Mouse (Mus musculus): Measurements from ENCODE around the gene Mical3. TPM values are rescaled to one million over a fixed set of nuclear protein-coding genes. Genes with fewer than 3 reads are reported as not detected.
A peak's percentile ranks its signal among the peaks of the same experiment; 100 is the strongest.

The Mical3 gene
- total RNA-seq, 2 experiments from 2014 or later = 137 to 148 TPM

GRCm38 (mm10) chr6:121027314-121027713 is 103.5 kb downstream of the Mical3 start:
- intact Hi-C loops (cut with DNase I) = no loop called here
- peak; percentile 62 to 73 for DNase-seq

GRCm38 (mm10) chr6:121026866-121027265 is 103.9 kb downstream of the Mical3 start:
- intact Hi-C loops (cut with DNase I) = no loop called here
- no peak for DNase-seq

GRCm38 (mm10) chr6:121026019-121026584 is 104.7 kb downstream of the Mical3 start:
- intact Hi-C loops (cut with DNase I) = no loop called here
- no peak for DNase-seq

- intact Hi-C loops (cut with DNase I) = no loop called here
- DNase-seq = peak; percentile 47 to 61
Measured at GRCm38 (mm10) chr6:121018147-121018546, 112.7 kb downstream of the Mical3 start.

GRCm38 (mm10) chr6:121017436-121018031 is 113.3 kb downstream of the Mical3 start:
- intact Hi-C loops (cut with DNase I) = loop anchor here (2.0 kb wide), 1 partner anchor 93 kb away; no protein-coding TSS in a partner anchor
- DNase-seq = peak; percentile 77 to 86

- DNase-seq = no peak
- intact Hi-C loops (cut with DNase I) = loop anchor here (2.0 kb wide), 1 partner anchor 95 kb away; no protein-coding TSS in a partner anchor
Measured at GRCm38 (mm10) chr6:121016097-121016496, 114.7 kb downstream of the Mical3 start.

- intact Hi-C loops (cut with DNase I) = loop anchor here (2.0 to 5.0 kb wide), 2 partner anchors 42 to 164 kb away; no protein-coding TSS in a partner anchor
- peak; percentile 43 to 45 for DNase-seq
Measured at GRCm38 (mm10) chr6:121014339-121014738, 116.5 kb downstream of the Mical3 start.

GRCm38 (mm10) chr6:121013750-121014149 is 117.0 kb downstream of the Mical3 start:
- intact Hi-C loops (cut with DNase I) = loop anchor here (1.0 to 5.0 kb wide), 3 partner anchors 41 to 165 kb away; partner anchors contain the start of gene Mical3
- DNase-seq = peak; percentile 71 to 83

GRCm38 (mm10) chr6:121011709-121012108 is 119.1 kb downstream of the Mical3 start:
- intact Hi-C loops (cut with DNase I) = loop anchor here (5.0 kb wide), 1 partner anchor 39 kb away; no protein-coding TSS in a partner anchor
- DNase-seq = no peak

- intact Hi-C loops (cut with DNase I) = loop anchor here (5.0 kb wide), 1 partner anchor 37 kb away; no protein-coding TSS in a partner anchor
Measured at GRCm38 (mm10) chr6:121009651-121010050, 121.1 kb downstream of the Mical3 start.

GRCm38 (mm10) chr6:121004959-121005358 is 125.8 kb downstream of the Mical3 start:
- intact Hi-C loops (cut with DNase I) = no loop called here
- no peak for DNase-seq

More at GRCm38 (mm10) chr6:121009651-121010050, 121.1 kb downstream of the Mical3 start:
- DNase-seq = no peak

GRCm38 (mm10) chr6:121002952-121003351 is 127.8 kb downstream of the Mical3 start:
- intact Hi-C loops (cut with DNase I) = no loop called here
- DNase-seq = no peak

- intact Hi-C loops (cut with DNase I) = no loop called here
- peak; percentile 53 to 69 for DNase-seq
Measured at GRCm38 (mm10) chr6:120999860-121000526, 130.8 kb downstream of the Mical3 start.

GRCm38 (mm10) chr6:120999087-120999486 is 131.7 kb downstream of the Mical3 start:
- intact Hi-C loops (cut with DNase I) = no loop called here
- DNase-seq = no peak

GRCm38 (mm10) chr6:120996607-120997006 is 134.2 kb downstream of the Mical3 start:
- intact Hi-C loops (cut with DNase I) = no loop called here
- DNase-seq = no peak

GRCm38 (mm10) chr6:120995541-120995940 is 135.3 kb downstream of the Mical3 start:
- no peak for DNase-seq
- intact Hi-C loops (cut with DNase I) = no loop called here

- no peak for DNase-seq
- intact Hi-C loops (cut with DNase I) = no loop called here
Measured at GRCm38 (mm10) chr6:120991857-120992256, 138.9 kb downstream of the Mical3 start.

GRCm38 (mm10) chr6:120987571-120988084 is 143.2 kb downstream of the Mical3 start:
- intact Hi-C loops (cut with DNase I) = no loop called here
- DNase-seq = peak; percentile 74 to 87

GRCm38 (mm10) chr6:120987164-120987563 is 143.6 kb downstream of the Mical3 start:
- intact Hi-C loops (cut with DNase I) = no loop called here
- DNase-seq = peak; percentile 48 to 59

GRCm38 (mm10) chr6:120986172-120986571 is 144.6 kb downstream of the Mical3 start:
- intact Hi-C loops (cut with DNase I) = no loop called here
- DNase-seq = peak in 1 of 2 experiments; percentile 36

- intact Hi-C loops (cut with DNase I) = no loop called here
- no peak for DNase-seq
Measured at GRCm38 (mm10) chr6:120982314-120982713, 148.5 kb downstream of the Mical3 start.
